Mouse (Mus musculus): Measurements from ENCODE around the gene Gxylt2.

Gxylt2 gene

DNA sequence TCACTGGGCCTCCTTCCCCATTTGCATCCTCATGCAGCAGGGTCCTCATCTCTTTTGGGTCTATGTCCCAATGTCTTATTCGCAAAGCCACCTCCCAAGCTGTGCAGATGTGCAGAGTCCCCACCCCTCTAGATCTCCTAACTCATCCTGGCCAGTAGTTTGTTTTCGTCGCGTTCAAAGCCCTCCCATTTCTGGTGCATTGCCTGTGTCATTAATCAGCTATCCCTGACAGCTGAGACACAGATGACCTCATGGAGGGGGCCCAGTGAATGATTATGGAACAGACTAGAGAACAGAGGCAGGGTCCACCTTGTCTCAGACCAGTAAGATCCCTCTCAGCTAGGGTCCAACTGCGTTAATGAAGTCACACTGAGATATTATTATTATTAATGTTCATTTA, 6.3 kb downstream of the Gxylt2 start:
- DNase-seq (ENCODE audit: extremely low read depth, insufficient read length, low spot score): no peak

DNA sequence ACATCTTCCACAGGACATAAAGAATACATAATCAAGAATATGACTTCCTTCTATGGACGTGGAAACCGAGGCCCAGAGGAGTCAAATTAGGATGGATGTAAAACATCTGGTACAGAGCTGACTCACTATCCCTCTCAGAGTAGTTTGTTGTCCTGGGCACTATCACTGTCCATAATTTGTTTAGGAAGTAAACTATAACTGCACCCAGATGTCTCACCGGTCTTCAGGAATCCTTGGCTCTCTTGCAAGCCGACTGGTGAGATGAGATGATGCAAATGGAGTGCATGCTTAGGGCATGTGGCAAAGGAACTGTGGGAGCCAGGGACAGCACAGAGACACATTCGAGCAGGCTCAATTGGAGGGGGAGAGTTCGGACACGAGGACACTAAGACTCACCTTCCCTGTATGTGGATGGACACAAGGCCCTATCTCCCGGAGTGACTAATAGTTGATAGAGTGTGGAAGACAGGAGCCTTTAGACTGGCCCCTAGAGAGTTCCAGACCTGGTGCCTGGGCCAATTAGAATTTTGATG, 10.8 kb downstream of the Gxylt2 start:
- no peak for DNase-seq (ENCODE audit: extremely low read depth, insufficient read length, low spot score)

DNA sequence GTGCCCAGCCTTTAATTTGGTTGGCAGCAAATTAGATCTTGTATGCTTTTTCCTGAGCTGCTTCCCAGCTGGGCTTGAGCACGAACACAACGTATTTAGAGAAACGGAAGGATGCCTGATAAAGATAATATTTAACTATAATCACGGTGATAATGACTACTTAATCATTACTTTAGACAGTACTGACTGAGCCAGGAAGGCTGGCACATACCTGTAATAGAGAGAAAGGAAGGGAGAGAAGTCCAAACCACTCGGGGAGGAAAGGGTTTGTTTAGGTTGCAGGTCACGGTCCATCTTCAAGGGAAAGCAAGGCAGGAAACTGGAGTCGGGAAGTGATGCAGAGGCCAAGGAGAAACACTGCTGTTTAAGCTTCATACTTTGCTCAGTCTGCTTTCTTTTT, 11.6 kb downstream of the Gxylt2 start:
- no peak for DNase-seq (ENCODE audit: extremely low read depth, insufficient read length, low spot score)

DNA sequence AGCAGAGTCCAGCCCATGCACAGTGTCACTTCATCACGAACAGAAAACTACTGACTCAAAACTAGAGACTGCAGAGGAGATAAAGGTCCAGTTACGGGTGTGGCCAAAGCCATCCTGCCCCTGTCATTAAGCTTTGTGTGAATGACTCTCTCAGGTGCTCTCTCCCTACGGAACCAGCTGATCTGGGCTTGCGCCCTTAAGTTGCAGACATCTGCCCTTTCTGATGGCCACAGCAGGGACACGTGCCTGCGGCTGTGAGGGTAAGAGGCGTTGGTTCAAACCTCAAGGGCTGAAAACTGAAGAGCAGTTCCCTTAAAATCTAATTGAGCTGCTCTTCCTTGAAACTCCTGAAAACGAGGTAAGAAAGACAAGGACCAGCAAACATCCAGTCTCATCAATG, 12.3 kb downstream of the Gxylt2 start:
- DNase-seq (ENCODE audit: extremely low read depth, insufficient read length, low spot score): no peak

DNA sequence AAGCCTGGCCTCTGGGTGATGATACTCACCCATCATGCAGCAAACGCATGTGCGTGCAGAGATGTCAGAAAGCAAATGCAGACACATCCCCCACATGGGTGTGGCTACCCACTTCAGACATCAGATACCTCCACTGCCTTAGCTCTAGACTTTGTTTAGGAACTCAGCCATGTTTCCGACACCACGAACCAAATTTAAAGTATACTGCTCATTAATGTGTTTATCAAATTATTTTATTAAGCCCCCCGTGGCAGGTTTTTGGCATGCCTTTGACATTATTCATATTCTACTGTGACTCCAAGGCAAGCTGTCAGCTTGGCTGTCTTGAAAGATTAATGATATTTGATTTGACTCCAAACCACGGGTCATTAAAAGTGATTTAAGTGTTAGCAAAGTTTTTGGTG, 15.6 kb downstream of the Gxylt2 start:
- no peak for DNase-seq (ENCODE audit: extremely low read depth, insufficient read length, low spot score)

DNA sequence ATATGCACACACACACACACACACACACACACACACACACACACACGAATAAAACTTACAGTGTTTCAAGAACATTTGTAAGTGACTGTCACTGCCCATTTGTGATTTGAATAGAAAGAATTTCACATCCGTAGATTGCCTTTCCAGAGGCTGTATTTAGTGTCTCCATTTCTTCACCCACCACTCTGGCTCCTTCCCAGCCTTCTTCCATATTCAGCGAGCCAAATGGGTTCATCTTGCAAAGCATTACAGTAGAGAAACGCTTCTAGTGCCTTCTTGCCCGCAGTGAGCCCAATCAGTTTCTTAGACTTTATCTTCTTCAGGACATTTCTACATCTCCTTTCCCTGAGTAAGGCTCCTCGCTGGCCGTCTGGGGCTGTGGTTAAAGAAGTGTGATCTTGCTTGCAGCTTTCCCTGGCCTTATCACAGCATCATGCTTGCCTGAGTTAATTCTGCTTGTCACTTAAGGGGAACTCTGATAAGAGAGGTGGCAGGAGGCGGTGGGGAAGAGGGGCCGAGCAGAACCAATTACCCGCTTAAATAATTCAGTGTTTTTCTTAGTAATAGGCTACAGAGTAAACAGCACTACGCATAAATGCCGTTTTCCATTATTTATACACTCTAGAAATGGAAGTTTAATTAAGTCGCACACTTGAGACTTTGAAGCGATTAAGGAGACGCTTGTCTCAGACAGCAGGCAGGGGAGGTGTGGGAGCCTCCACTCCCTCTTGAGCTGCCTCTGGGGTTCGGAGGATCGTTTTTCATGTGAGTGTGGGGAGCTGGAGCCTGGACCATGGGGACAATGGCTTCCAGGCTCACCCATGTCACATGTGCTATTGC, 16.6 kb downstream of the Gxylt2 start:
- no peak for DNase-seq (ENCODE audit: extremely low read depth, insufficient read length, low spot score)

DNA sequence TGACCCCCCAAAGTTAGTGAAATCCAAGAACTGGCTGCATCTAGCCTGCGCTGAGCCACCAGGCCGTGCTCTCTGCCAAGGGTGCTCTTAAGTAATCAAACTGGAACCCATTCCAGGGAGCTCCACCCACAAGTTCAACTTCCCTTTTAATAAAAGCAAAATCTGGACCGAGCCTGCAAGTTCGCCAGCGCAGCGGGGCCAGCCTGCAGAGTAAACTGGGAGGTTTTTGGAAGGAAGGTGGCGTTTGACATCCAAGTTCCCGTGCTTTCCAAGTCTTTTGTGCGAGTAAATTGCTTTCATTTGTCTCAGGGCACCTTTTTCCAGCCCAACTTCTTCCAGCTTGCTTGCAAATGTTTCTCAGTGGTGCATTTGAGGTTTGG, 27.5 kb downstream of the Gxylt2 start:
- DNase-seq (ENCODE audit: extremely low read depth, insufficient read length, low spot score): peak; percentile 41

DNA sequence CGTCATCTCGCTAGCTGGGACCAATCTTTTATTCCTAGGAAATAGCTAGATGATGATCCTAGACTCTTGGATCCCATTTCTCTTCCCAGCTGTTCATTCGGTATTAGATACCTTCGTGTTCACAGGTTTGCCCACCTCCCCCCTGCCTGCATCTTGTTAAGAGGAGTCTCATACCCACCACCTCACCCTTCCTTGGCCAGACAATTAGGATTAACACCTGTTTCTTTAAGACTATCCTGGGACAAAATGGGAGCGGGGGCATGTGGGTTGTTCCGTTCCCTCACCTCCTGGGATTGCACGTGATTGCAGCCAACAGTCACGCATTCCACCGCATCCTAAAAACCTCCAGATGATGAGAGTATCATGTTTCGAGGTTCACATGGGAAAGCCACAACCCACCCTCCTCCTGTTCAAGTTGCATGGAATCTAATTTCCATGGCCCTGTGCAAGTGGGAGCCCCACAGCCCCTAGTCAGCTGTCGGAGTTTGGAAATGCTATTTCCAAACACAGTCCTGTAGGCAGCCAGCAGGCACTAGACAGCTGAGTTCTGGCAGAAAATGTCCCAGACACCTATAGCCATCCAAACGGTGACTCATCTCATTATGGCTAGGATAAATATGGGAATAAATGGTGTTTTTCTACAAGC, 28.0 kb downstream of the Gxylt2 start:
- DNase-seq (ENCODE audit: extremely low read depth, insufficient read length, low spot score): peak; percentile 20

DNA sequence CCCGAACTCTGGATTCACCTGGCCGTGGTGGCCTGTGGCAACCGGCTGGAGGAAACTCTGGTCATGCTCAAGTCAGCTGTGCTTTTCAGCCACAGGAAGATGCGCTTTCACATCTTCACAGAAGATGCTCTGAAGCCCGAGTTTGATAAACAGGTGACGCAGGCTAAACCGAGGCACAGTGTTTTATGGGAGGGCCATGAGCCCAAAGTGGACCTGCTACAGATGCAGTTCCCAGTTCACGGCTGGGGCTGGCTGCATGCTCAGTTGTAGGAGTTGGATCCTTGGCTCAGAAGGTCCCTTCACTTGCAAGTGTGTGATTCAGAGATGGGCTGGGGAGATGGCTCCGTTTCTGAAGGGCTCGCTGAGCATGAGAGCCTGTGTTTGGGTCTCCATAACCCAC, 28.7 kb downstream of the Gxylt2 start:
- no peak for DNase-seq (ENCODE audit: extremely low read depth, insufficient read length, low spot score)

DNA sequence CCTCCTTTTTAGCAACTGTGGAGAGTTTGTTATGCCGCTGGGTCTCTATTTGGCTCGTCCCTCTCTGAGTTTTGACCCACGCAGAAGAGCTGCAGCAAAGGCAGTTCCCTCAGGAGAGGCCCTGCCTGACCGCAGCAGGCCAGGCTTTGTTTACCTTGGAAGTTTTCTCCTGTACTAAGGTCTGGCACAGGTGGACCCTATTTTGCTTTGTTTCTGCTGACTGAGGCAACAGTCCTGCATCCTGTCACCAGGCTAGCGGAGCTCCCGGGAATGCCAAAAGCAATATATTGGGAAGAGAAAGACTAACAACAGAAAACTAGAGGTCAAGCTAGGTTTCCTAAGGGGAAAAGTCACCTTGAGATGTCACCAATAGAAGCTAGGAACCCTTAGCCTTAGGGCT, 29.8 kb downstream of the Gxylt2 start:
- DNase-seq (ENCODE audit: extremely low read depth, insufficient read length, low spot score): no peak

DNA sequence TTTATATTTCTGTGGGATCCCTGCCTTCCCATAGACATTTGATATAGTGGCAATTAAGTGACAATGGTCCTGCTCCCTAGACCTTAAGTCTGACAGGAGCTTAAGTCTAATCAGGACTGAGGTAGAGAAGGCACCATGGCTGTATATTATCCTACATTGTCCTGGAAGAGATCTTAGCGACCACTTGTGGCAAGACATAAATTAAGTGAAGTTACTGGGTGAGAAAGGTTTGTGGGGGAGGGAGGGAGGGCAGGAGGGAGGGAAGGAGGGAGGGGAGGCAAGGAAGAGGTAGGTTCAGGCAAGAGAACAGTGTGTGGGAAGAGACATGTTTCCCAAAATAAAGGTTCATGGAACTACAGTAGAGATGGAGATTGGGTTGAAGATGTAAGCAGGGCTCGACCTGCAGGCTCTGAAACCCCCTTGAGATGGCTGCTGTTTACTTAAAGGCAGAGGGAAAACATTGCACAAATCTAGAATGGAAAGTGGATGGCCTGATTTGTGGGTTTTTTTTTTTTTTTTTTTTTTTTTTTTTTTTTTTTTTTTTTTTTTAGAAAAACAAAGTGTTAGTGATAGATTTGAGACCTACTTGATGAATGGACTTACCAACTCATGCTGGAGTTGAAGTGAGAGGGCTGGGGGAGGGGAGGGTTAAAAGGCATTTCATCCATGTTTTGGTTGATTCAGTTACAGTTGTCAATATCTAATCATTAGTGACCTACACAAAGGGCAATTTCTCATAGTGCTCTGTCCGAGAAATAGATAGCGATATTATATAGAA, 54.1 kb downstream of the Gxylt2 start:
- DNase-seq (ENCODE audit: extremely low read depth, insufficient read length, low spot score): no peak

DNA sequence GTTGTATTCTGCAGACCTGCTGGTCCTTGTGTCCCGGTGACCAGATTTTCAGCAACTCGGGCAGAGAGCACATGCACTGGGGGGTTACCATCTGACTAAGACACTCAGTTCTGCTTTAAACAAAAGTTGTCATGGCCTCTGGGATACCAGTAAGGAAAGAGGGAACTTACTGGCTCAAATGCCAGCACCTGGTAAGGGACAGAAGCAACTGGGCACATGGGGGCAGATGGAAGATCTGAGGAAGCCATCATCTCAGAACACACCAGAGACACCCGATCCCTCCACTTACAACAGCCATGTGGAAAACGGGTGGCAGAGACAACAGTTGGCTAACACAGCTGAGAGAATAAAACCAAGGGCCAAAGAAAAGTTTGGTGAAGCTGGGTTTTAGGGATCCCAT, 63.2 kb downstream of the Gxylt2 start:
- DNase-seq (ENCODE audit: extremely low read depth, insufficient read length, low spot score): no peak

DNA sequence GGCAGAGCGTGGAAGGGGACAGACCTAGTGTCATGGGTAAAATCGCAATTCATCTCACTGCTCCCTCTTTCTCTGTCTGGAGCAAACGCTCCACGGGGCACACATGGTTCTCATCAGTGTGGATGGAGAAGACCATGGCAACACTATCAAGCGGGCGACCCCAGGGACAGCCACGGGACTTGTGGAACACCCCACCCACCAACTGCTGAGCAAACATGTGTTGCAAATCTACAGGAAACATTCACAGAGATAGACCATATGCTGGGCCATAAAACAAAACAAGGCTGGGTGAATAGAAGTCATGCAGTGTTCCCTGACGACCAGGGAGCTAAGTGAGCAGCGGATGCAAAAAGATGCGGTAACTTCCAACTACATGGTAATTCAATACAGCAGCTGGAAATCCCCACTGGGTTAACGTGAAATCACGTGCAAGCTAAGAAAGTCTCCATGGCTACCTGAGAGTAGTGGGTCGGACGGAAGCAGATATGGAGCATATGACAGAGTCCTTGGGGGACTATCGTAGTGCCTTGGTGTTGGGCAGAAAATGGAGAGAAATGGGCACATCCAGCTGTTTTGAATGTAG, 71.5 kb downstream of the Gxylt2 start:
- DNase-seq (ENCODE audit: extremely low read depth, insufficient read length, low spot score): no peak

DNA sequence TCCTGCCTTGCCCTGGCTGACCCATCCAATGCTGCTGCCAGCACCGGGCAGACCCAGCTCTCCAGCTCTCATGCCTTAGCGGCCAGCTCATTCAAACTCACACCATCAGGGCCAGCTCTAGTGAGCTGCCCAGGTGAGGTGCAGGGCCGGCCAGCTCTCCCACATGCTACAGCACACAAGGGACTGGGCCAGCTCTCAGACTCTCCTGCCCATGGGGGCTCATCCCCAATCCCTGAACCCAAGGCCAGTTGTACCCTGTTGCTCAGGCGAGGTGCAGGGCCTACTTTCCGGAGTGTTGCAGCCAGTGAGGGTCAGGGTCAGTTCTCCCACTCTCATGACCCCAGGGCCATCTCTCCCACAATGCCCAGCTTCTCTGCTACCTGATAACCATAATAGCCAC, 74.1 kb downstream of the Gxylt2 start:
- DNase-seq (ENCODE audit: extremely low read depth, insufficient read length, low spot score): no peak

DNA sequence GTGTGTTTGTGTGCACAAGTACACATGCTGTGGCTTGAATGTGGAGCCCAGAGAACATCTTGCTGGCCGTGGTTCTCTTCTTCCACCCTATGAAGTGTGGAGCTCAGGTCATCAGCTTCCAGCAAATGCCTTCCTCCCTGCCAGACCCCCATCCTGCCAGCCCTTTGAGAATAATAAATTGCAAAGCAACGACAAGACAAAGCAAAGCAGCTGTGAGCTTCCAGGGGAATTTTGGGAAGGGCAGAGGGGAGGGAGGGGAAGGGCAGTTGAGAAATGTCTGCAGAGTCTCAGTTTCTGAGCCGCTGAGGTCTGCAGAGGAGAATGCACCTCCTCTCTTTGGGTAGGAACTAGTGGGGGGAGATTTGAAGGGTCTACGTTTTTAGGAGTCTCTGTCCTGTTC, 75.9 kb downstream of the Gxylt2 start:
- no peak for DNase-seq (ENCODE audit: extremely low read depth, insufficient read length, low spot score)

DNA sequence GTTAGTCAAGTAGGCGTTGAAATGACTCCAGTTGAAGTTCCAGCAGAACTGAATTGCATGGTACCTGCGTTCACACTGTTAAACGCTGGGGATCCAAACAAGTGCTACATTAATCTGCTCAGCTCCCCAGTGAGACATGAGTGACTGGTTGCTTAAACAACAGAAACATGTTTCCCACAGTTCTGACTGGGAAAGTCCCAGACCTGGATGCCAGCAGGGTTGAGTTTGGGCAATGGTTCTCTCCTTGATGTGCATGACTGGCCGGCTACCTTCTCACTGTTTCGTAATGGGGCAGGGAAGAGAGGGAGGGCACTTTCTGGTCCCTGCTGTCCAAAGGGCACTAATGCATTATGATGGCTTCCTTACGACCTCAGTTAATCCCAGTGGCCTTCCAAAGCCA, 77.1 kb downstream of the Gxylt2 start:
- no peak for DNase-seq (ENCODE audit: extremely low read depth, insufficient read length, low spot score)

DNA sequence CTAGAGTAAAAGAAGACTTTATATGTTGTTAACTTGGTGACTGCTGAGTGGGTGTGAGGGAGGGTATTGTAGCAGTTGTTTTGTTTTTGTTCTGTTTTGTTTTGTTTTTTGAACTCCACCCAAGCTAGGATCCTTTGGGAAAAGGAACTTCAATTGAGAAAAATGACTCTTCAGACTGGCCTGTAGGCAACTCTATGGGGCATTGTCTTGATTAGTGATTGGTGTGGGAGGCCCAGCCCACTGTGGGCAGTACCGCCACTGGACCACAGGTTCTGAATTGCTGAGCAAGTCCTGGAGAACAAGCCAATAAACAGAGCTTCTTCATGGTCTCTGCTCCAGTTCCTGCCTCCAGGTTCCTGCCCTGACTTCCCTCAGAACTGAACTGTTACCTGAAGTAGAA, 83.2 kb downstream of the Gxylt2 start:
- no peak for DNase-seq (ENCODE audit: extremely low read depth, insufficient read length, low spot score)

DNA sequence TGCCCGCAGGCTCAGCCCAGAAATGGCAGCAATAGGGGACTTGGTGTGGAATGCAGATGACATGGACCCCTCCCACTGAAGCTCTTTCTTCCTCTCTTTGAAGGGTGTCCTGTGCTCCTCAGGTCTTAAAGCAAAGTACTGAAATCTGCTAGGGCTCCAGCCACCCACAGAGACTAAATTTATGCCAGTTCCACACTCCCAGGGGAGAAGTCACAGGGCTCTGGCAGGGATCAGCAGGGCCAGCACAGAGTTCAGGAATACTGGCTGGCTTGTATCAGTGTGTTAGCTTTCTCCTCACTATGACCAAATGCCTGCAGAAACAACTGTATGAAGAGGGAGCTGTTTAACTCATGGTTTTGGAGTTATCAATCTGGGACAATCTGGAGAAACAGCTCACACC, 84.6 kb downstream of the Gxylt2 start:
- no peak for DNase-seq (ENCODE audit: extremely low read depth, insufficient read length, low spot score)

DNA sequence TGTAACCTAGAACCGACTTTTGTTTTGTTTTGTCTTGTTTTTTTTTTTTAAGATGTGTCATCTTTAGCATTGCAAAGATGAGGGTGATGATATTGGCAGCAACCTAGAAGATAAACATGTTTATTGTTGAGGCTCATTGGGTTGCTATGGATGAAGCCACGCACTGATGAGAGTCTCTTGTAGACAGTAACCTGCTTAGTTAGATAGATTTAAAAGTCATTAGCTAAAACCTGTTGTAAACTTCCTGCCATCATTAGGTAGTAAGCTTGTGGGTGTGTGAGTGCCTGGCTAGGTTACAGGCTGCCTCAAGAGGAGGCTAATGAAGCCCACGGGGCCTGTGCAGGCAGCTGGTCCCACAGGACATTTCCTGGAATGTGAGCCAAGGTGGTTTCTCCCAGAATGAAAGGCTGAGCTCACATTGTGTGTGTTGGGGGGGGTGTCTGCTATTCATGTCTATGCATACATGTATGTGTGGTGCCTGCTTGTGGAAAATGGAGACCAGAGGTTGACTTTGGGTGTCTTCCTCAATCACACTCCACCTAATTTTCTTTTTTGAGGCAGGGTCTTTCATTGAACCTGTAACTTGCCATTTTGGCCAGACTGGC, 87.6 kb downstream of the Gxylt2 start:
- no peak for DNase-seq (ENCODE audit: extremely low read depth, insufficient read length, low spot score)

DNA sequence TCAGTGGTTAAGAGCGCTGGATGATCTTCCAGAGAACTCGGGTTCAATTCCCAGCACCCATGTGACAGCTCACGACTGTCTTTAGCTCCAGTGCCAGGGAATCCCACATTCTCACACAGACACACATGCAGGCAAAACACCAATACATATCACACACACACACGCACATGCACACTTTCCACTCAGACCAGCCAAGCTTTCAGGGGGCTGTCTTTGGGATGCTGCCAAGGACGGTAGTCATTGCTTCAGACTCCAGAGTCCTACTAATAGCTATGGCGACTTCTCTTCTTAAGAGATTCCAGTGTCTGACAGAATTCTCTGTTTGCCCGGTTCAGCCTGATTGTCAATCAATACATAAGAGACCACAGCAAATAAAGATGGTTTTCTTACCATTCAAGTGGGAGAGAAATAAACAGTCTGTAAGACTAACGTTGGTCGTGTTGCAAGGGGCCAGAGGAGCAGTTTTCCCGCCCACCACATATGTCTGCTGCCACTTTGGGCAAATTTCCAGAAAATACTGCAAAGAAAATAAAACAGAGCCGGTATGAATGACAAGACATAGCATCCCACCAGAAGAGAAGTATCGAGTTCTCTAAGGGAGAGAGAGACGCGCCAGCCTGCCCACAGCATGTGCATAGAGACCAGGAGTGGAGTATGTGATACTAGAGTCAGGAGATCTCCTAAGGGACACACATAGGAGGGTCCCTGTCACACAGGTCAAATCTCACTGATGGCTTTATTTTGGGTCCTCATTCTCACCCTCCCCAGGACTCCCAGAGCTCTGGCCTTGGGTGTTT, 88.6 kb downstream of the Gxylt2 start:
- no peak for DNase-seq (ENCODE audit: extremely low read depth, insufficient read length, low spot score)
